Mouse (Mus musculus) megakaryocyte progenitor cell, adult 5-6 weeks (primary cell): ENCODE measurements around the gene Arpc5l. TPM values are rescaled to one million over a fixed set of nuclear protein-coding genes. Genes with fewer than 3 reads are reported as not detected.

ENCODE experiments used
- ATAC-seq: replicated peaks from 2 replicates; pipeline ENCODE4 v1.8.0; 2016; ENCODE audit warnings: mild to moderate bottlenecking, moderate TSS enrichment, inconsistent platforms; ENCODE audit not compliant: poor library complexity
- total RNA-seq, 2 experiments: library from RNA; stranded (forward) in 1 of 2; stranded (reverse) in 1 of 2; fragments of 157-497, 149-512 nt in 1 of 2; fragments of 200-1000 nt in 1 of 2; gene quantifications; 2 replicates each; pipeline versions ENCODE4 v1.2.3 to v1.2.4; 2015 to 2017

The Arpc5l gene
- total RNA-seq (2015) (73.3 and 82.6 TPM in 2 replicates), total RNA-seq (2017) (47.8 and 49.6 TPM in 2 replicates)

- peak; percentile 65 for ATAC-seq
These were observed at the start of gene Arpc5l for GRCm38 (mm10) chr2:39004880-39005435. TSS of gene Arpc5l (plus strand) at chr2:39005348.

GRCm38 (mm10) chr2:38956062-38956461 is 49.1 kb upstream of the Arpc5l start:
- peak; percentile 15; the same call in 1 of the 2 replicates for ATAC-seq

- peak; percentile 60 for ATAC-seq
These were observed 47.4 kb upstream of the Arpc5l start for GRCm38 (mm10) chr2:38957671-38958223.

DNA sequence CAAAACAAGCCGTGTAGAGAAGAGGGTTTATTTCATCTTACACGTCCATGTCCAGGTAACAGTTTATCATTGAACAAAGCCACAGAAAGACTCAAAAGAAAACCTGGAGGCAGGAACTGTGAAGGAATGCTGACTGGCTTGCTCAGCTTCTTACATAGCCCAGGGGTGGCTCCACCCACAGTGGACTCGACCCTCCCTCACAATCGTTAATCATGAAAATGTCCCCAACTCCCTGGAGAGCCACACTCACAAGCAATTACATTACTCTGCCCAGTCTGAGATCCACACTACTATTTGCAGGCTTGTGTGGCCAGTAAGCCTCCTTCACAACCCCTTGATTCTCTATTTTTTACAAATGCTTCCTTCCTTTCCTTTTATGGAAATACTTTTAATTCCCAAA is 41.0 kb upstream of the Arpc5l start:
- ATAC-seq, result no peak

DNA sequence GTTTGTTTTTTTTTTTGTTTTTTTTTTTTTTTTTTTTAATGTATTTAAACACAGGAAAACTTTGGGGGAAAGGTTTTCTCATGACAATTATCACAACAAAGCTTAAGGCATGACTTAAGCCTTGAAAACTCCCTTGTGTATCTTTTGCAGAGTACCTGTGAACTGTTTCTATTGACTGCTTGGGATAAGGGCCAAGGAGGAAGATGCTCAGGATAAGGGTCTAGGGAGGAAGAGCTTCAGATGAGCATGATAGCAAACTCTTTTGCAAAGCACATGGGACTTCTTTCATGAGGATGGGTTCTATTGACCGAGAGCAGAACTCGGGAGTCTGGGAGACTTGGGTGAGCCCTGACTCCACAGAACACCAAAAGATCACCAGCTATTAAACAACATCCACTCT is 35.5 kb upstream of the Arpc5l start:
- ATAC-seq, result no peak

DNA sequence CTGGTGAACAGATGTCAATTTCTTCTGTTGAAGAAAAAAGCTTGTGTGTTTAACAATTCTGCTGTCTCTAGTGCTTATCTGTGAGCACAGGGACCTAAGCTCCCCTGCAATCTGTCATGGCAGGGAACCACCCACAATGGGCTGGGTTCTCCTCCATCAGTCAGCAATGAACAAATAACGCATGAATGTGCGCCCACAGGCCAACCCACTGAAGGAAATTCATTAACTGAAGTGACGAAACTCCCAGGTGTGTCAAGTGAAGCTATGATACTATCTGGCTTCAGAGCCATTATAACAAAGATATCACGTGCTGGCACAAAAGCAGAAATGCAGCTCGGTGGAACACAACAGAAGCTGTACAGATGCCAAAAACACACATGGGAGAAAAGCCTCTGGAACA is 35.1 kb upstream of the Arpc5l start:
- ATAC-seq, result peak; percentile 96

- ATAC-seq, result no peak
These were observed 31.9 kb upstream of the Arpc5l start for GRCm38 (mm10) chr2:38973223-38973622.

- ATAC-seq, result no peak
These were observed 31.4 kb upstream of the Arpc5l start for GRCm38 (mm10) chr2:38973701-38974100.

GRCm38 (mm10) chr2:38974171-38974570 is 31.0 kb upstream of the Arpc5l start:
- no peak for ATAC-seq

DNA sequence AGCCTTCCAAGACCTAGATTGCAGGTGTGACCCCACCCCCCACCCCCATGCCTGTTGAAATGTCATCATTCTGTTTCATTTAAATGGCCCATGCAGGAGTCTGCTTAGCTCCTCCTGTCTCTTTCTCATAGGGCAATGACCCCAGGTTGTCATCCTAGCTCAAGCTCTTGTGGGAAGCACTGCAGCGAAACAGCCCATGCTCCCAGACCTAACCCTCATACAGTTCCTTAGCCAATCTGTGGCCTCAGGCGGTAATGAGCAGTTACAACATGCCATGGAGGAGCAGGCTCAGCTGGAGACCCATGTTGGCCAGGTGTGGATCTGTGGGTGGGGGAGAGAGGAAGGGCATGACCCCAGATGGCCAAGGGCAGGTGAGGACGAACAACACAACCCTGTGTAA is 30.0 kb upstream of the Arpc5l start:
- no peak for ATAC-seq

- no peak for ATAC-seq
These were observed 29.0 kb upstream of the Arpc5l start for GRCm38 (mm10) chr2:38975941-38976805.

- no peak for ATAC-seq
These were observed 27.3 kb upstream of the Arpc5l start for GRCm38 (mm10) chr2:38977837-38978236.

DNA sequence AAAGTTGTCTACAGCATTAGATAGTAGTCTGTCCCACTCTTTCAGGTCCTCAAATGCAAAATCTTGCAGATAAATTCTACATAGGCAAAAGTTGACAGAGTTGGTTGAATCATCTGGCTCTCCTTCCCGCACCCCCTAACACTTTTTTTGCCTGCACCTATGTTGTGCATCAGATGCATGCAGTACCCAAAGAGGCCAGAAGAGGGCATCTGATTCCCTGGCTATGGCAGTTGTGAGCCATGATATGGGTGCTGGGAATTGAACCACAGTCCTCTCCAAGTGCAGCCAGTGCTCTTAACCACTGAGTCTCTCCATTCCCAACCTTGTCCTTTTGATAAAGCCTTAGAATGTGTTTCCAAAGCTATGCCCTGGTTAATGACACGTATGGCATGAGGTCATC is 21.7 kb upstream of the Arpc5l start:
- ATAC-seq, result peak; percentile 40; the same call in 1 of the 2 replicates

DNA sequence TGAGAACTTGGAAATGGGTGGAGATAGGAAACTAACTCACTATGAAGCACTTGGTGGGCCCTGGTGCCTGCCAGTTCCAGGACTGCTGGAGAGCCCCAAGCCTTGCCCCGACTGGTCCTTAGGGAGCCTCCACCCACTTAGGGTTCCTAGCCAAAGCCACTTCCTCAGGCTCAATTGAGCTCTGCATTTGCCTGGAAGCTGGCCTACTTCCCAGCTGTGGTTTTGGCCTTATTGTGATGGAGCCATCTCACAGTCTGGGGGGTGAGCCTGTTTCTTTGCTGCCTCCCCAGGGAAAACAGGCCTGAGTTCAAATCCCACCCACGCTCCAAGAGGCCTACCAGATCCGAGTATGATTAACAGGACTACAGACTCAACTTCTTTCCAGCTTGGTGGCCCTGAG is 18.6 kb upstream of the Arpc5l start:
- no peak for ATAC-seq

DNA sequence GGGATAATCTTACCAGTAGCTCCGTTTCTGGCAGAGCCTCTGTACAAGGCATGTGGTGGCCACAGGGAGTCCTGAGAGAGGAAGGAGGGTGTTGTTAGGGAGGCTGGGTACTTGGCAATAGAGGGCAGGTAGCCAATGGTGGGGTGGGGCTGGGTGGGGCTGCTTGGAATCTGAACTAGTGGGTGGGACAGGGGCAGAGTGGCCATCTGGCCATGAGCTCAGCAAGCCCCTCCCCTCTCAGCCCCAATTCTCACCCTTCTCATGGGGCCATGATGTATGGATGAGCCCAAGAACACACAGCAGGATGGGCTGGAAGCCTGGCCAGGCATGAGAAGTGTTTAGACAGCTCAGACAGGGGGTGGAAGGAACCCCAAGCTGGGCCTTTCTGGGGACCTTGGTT is 17.8 kb upstream of the Arpc5l start:
- ATAC-seq, result no peak

DNA sequence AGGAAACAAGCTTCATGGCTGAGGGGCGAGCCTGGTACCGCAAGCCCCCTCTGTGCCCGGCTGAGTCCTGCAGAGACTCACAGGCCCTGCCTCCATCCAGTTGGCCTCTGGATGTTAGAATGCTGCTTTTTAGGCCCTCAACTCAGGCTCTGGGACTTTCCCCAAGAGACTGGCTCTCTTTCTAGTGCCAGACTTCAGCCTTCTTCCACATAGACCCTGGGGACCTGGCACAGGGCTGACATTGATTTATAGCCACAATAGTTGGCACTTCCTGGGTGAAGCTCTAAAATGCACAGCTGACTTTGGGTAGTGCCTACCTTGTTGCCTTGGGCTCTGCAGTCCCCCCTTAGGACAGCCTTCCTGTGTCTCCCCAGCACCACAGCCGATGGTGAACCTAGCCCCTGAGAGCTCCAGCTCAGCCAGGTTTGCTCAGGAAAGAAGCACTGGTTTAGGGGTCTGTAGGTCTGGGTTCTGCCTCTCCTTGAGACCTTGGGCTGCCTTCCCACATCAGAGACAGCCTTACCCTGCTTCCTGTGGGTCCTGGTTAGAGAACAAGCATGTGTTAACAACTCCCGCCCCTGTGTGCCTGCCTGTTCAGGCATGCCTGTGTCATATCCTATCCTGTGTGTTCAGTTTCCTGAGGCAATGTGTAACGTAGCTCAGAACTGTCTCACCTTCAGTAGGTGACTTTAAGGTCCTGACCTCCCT is 17.2 kb upstream of the Arpc5l start:
- no peak for ATAC-seq

DNA sequence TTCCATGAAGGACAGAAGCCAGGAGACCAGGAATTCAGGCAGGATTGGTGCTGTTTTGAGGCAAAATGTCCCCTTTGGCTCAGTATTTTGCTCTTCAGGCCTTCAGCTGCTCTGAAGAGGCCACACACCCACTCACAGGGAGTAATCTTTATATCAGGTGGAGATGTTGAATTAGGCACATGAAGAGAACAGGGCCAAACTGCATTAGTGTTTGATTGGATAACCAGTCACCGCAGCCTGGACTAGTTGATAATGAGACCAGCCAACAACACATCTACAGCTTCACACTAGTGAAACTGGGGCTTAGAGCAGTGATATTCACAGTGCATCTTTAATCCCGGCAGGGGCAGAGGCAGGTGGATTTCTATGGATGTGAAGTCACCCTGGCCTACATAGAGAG is 16.2 kb upstream of the Arpc5l start:
- peak; percentile 94 for ATAC-seq

DNA sequence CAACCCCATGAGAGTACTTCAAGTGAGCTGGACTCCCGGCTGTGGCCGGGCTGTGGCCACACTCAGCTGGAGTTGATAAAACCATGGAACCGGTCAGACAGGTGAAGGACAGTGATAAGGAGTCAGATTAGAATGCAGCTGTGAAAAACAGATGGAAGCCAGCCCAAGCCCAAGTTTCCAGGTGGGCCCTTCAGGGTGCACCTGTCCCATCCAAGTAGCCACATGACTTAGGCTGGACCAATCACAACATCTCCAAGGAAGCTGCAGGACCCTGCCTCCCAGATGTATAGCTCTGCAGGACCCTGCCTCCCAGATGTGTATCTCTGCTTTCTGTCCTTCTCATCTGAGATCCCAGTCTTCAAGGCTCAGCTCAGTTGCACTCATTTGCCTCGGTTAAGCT is 13.1 kb upstream of the Arpc5l start:
- ATAC-seq, result no peak

- no peak for ATAC-seq
These were observed 12.7 kb upstream of the Arpc5l start for GRCm38 (mm10) chr2:38992452-38992851.

GRCm38 (mm10) chr2:38997386-38998374 is 7.5 kb upstream of the Arpc5l start, which contains the start of gene Wdr38:
TSS of gene Wdr38 (plus strand) at chr2:38997476.
- ATAC-seq, result peak; percentile 80
